Mouse (Mus musculus) kidney, postnatal 4 days (tissue): ENCODE measurements at regions not wholly inside any gene's neighbourhood (a gene's known extent, or its start where the extent isn't known, plus 50 kb on each side); places are given as distances from the start of the nearest gene placed in this dataset.

Experiments
- DNase-seq, 2 experiments: peaks; one replicate each; pipeline ENCODE4 v3.0.0; 2021; ENCODE audit warnings: mixed read lengths in 2 of 2

DNA sequence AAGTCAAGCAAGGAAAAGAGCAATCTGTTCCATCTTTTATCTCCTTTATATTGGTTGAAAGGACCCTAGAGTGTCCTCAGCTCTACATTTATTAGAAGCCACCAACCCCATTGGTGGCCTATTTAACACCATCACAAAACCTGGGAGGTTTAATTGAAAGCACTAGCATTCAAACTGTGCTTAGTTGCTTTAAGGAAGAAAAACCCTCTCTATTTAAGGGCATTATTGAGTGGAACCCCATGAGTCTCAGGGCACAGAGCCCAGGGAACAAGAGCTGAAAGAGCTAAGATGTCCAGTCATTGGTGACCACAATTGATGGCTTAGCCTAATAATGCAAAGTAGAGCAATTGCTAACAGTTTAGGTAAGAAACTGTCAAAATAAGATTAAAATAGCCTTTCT lies 72.6 kb upstream of the Btbd3 start:
- no peak for DNase-seq

GRCm38 (mm10) chr2:138184866-138185265 lies 71.5 kb upstream of the Btbd3 start:
- DNase-seq = no peak

GRCm38 (mm10) chr2:138186700-138187099 lies 69.7 kb upstream of the Btbd3 start:
- no peak for DNase-seq

DNA sequence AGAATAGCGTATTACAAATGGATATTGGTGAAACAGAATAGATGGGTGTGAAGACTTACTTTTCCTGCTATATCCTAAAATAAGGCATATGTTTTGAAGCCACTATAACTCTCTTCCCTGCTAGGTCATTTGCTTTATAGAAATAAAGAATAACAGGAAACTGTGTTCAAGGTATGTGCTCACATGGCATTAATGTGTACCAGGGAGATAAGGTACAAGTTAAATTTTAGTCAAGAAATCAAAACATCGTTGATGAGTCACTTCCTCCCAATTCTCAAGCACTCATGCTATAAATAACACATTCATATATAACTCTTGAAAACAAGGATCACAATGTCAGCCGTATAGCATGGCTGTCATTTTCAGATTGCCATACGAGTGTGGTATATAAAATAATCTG lies 62.8 kb upstream of the Btbd3 start:
- DNase-seq = no peak

DNA sequence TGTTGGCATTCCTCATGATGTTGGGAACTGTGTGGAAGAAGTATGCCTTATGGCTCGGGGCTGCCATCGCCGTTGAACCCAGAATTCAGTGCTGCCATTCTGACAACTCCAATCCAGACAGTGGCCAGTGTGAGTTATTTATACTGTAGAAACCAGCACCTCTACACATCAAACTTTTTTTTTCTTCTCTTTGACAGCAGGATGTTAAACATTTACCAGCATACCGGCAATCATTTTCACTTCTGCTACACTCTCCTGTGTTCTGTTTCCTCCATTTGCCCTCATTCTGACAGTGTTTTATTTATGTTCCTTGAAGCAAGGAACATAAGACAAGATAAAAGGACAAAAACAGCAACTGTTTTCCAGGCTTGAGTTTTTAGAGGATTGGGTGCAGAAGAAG lies 57.3 kb upstream of the Btbd3 start:
- peak in 1 of 2 experiments; percentile 3 for DNase-seq
